Mouse (Mus musculus) lung, embryonic 16.5 days (tissue): Measurements from ENCODE around the gene Mybl2. TPM values are rescaled to one million over a fixed set of nuclear protein-coding genes. Genes with fewer than 3 reads are reported as not detected.
"Not testable (repeated sequence)": the region's sequence is repeated elsewhere in the genome, so short reads cannot be mapped to it uniquely, and the experiment has no call there.

Experiments used
- ATAC-seq: fragments of 200-750 bp; cut with Nextera tagmentation; 2 replicates; pipeline ENCODE4 v1.8.0; 2017; ENCODE audit warnings: low read depth, mild to moderate bottlenecking, moderate library complexity
- H3K27ac ChIP-seq: fragments of 300-500 bp; sonication (generic); 2 replicates; pipeline ENCODE4 v1.5.1; 2014; ENCODE audit warnings: mild to moderate bottlenecking, control low read depth, low read length
- H3K27me3 ChIP-seq: fragments of 300-500 bp; sonication (generic); 2 replicates; pipeline ENCODE4 v1.6.1; 2014; ENCODE audit warnings: low read depth, low read length, mixed read lengths; ENCODE audit not compliant: control insufficient read depth, insufficient read depth
- H3K36me3 ChIP-seq: fragments of 300-500 bp; sonication (generic); 2 replicates; pipeline ENCODE4 v1.6.1; 2014; ENCODE audit warnings: low read length; ENCODE audit not compliant: control insufficient read depth, insufficient read depth
- H3K4me1 ChIP-seq: fragments of 300-500 bp; sonication (generic); replicated peaks from 2 replicates; pipeline ENCODE4 v1.6.1; 2014; ENCODE audit warnings: low read length, mixed read lengths; ENCODE audit not compliant: control insufficient read depth, insufficient read depth
- H3K4me2 ChIP-seq: fragments of 300-500 bp; sonication (generic); 2 replicates; pipeline ENCODE4 v1.6.1; 2014; ENCODE audit warnings: low read depth, low read length, control low read depth
- H3K4me3 ChIP-seq: fragments of 300-500 bp; sonication (generic); 2 replicates; pipeline ENCODE4 v1.5.1; 2014; ENCODE audit warnings: mild to moderate bottlenecking, low read length, control low read depth
- H3K9ac ChIP-seq: fragments of 300-500 bp; sonication (generic); 2 replicates; pipeline ENCODE4 v1.6.1; 2014; ENCODE audit warnings: low read length, control low read depth
- H3K9me3 ChIP-seq: fragments of 300-500 bp; sonication (generic); 2 replicates; pipeline ENCODE4 v1.6.1; 2016; ENCODE audit warnings: low read length; ENCODE audit not compliant: control insufficient read depth
- WGBS: fragments of 180-500 bp; shearing (Covaris S2); extraction: QIAGEN DNeasy Blood & Tissue Kit; methylation state at CpG from one replicate; pipeline ENCODE4 v1.1.7; 2014; 5-methylcytosine and 5-hydroxymethylcytosine counted together
- polyA plus RNA-seq: library from polyadenylated mRNA; unstranded; fragments of >200 nt; fragmentation: Nextera tagmentation; extraction: Ambion mirVana; gene quantifications from 2 replicates; pipeline ENCODE4 v1.2.1, GENCODE M21; 2015

Mybl2 gene
- polyA plus RNA-seq, 1 experiment from 2014 or later: 25.6 TPM

- Histone ChIP-seq H3K4me2 (no peak overlapping the region), H3K4me1 (peaks cover 20% of the 10 kb centered on the region), H3K27ac (no peak overlapping the region), H3K27me3 (no peaks in the 10 kb centered on the region), H3K36me3 (peaks cover 5% of the 10 kb centered on the region), H3K4me3 (no peak overlapping the region), H3K9ac (no peak overlapping the region), H3K9me3 (no peaks in the 10 kb centered on the region)
- ATAC-seq: no peak
- WGBS: 71% methylated on average over 1 of the region's 1 CpGs
Measured at GRCm38 (mm10) chr2:163051691-163052090, 2.8 kb upstream of the Mybl2 start.

GRCm38 (mm10) chr2:163052101-163052500 is 2.4 kb upstream of the Mybl2 start:
- H3K27me3 ChIP-seq: no peaks in the 10 kb centered on the region
- no peak overlapping the region for H3K9ac ChIP-seq
- ATAC-seq: no peak
- no peak overlapping the region for H3K4me2 ChIP-seq
- 28% methylated on average over 4 of the region's 4 CpGs for WGBS
- H3K27ac ChIP-seq: no peak overlapping the region
- peaks cover 1% of the 10 kb centered on the region for H3K36me3 ChIP-seq
- H3K4me3 ChIP-seq: no peak overlapping the region
- peaks cover 24% of the 10 kb centered on the region for H3K4me1 ChIP-seq
- H3K9me3 ChIP-seq: no peaks in the 10 kb centered on the region

DNA sequence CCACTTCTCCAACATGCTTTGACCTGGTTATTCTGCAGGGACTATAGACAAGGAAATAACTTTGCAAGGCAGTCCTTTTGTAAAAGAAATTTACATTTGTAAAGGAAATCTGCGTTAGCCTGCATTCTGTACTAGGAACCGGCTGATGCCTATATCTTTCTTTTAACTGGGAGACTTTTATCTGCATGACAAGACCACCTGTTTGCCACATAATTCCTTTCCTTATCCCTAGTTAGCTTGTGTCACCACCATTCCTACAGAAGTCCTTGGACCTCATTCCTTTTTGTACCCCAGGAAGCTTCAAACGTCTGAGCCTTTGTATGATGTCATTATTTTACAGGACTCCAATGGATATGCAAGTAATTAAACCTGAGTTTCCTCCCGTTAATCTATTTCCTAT is 1.7 kb upstream of the Mybl2 start:
- no peak for ATAC-seq
- WGBS: 76% methylated on average over 4 of the region's 4 CpGs
- H3K4me1 ChIP-seq: peaks cover 24% of the 10 kb centered on the region
- H3K27me3 ChIP-seq: no peaks in the 10 kb centered on the region
- H3K9me3 ChIP-seq: no peaks in the 10 kb centered on the region
- H3K4me2 ChIP-seq: no peak overlapping the region
- no peak overlapping the region for H3K4me3 ChIP-seq
- H3K9ac ChIP-seq: no peak overlapping the region
- no peak overlapping the region for H3K27ac ChIP-seq
- H3K36me3 ChIP-seq: no peaks in the 10 kb centered on the region

GRCm38 (mm10) chr2:163054891-163055494 is 506 bp downstream of the Mybl2 start:
- ATAC-seq: peak; percentile 15
- H3K4me1 ChIP-seq: peaks cover 24% of the 10 kb centered on the region
- H3K27me3 ChIP-seq: no peaks in the 10 kb centered on the region
- peak overlapping the region; percentile 82 for H3K4me3 ChIP-seq
- WGBS: 0% methylated on average over 28 of the region's 38 CpGs
- H3K36me3 ChIP-seq: no peaks in the 10 kb centered on the region
- peak overlapping the region; percentile 79 for H3K9ac ChIP-seq
- no peak overlapping the region for H3K27ac ChIP-seq
- peak overlapping the region; percentile 99 for H3K4me2 ChIP-seq
- no peaks in the 10 kb centered on the region for H3K9me3 ChIP-seq

DNA sequence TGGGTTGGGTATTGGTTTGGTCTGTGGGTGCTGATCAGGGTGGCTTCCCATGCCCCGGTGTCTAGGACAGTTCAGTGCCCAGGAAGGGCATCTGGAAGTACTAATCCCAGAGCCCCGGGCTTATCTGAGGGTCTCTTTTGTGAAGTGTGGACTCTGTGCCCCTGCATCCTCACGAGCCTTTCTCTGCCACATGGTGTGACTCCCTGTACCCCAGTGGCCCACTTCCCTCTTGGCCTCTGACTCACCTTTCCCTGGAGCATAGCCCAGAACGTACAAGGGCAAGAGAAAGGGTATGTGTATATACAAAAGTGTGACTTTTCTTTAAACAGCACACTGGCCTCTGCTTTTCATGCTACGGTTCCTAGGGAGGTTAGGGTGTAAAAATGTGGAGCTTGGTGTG is 1.2 kb downstream of the Mybl2 start:
- H3K4me3 ChIP-seq: peak overlapping the region; percentile 82
- ATAC-seq: no peak

DNA sequence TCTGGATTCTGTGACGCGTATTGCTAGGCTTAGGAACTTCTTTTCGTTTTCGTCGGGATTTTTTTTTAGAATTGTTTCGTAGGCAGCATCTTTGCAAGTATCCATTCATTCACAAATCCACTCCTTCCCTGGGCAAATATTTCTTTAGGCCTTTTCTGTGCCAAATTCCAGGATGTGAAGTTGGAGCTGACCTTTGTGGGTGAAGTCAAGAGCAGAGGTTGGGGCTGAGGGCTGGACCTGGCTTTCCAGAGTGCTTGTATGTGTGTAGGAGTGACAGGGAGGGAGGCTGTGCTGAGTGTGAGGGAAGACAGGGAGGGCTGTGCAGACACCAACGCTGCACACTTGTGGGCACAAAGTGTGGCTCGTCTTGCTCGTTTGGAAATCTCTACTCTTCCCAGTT is 2.1 kb downstream of the Mybl2 start:
- Histone ChIP-seq H3K9ac (0 out of 2 replicates have a peak overlapping the region, but pooled peaks have one; percentile 15), H3K4me3 (no peak overlapping the region), H3K36me3 (no peaks in the 10 kb centered on the region), H3K27me3 (no peaks in the 10 kb centered on the region), H3K9me3 (no peaks in the 10 kb centered on the region), H3K4me1 (peaks cover 24% of the 10 kb centered on the region), H3K4me2 (peak overlapping the region; percentile 18; the same call in 1 of the 2 replicates), H3K27ac (no peak overlapping the region)
- 67% methylated on average over 9 of the region's 9 CpGs for WGBS
- ATAC-seq: no peak

More for the DNA sequence above, 1.2 kb downstream of the Mybl2 start:
- Histone ChIP-seq H3K27me3 (no peaks in the 10 kb centered on the region), H3K27ac (no peak overlapping the region), H3K9ac (peak overlapping the region; percentile 79), H3K4me1 (peaks cover 24% of the 10 kb centered on the region), H3K36me3 (no peaks in the 10 kb centered on the region), H3K9me3 (no peaks in the 10 kb centered on the region), H3K4me2 (peak overlapping the region; percentile 99)
- 12% methylated on average over 5 of the region's 5 CpGs for WGBS

GRCm38 (mm10) chr2:163058981-163059380 is 4.5 kb downstream of the Mybl2 start:
- H3K4me2 ChIP-seq, H3K9ac ChIP-seq, H3K4me3 ChIP-seq, H3K27me3 ChIP-seq, H3K9me3 ChIP-seq, H3K36me3 ChIP-seq, H3K27ac ChIP-seq, ATAC-seq: not testable (repeated sequence)
- H3K4me1 ChIP-seq: peaks cover 21% of the 10 kb centered on the region
- 94% methylated on average over 6 of the region's 7 CpGs for WGBS

DNA sequence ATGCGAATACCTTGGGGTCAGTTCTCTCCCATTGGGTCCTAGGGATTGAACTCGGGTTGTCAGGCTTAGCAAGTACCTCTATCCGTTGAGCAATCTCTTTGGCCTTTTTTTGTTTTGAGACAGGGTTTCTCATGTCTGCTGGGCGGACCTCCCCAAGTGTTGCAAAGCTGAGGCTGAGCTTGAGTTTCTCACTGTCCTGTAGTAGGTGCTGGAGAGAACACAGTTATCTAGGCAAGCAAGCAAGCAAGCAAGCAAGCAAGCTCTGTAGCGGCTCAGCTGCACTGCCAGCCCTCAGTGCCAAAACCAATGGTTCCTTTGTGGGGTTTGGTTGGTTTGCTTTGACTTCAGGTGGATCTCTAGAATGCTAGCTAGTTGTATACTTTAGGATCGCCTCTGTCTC is 6.1 kb downstream of the Mybl2 start:
- H3K9me3 ChIP-seq: no peaks in the 10 kb centered on the region
- H3K36me3 ChIP-seq: peaks cover 4% of the 10 kb centered on the region; the same call in 1 of the 2 replicates
- 82% methylated on average over 6 of the region's 6 CpGs for WGBS
- no peak overlapping the region for H3K4me2 ChIP-seq
- H3K4me3 ChIP-seq: no peak overlapping the region
- H3K27me3 ChIP-seq: no peaks in the 10 kb centered on the region
- no peak overlapping the region for H3K9ac ChIP-seq
- no peak for ATAC-seq
- no peak overlapping the region for H3K27ac ChIP-seq
- peaks cover 14% of the 10 kb centered on the region for H3K4me1 ChIP-seq

DNA sequence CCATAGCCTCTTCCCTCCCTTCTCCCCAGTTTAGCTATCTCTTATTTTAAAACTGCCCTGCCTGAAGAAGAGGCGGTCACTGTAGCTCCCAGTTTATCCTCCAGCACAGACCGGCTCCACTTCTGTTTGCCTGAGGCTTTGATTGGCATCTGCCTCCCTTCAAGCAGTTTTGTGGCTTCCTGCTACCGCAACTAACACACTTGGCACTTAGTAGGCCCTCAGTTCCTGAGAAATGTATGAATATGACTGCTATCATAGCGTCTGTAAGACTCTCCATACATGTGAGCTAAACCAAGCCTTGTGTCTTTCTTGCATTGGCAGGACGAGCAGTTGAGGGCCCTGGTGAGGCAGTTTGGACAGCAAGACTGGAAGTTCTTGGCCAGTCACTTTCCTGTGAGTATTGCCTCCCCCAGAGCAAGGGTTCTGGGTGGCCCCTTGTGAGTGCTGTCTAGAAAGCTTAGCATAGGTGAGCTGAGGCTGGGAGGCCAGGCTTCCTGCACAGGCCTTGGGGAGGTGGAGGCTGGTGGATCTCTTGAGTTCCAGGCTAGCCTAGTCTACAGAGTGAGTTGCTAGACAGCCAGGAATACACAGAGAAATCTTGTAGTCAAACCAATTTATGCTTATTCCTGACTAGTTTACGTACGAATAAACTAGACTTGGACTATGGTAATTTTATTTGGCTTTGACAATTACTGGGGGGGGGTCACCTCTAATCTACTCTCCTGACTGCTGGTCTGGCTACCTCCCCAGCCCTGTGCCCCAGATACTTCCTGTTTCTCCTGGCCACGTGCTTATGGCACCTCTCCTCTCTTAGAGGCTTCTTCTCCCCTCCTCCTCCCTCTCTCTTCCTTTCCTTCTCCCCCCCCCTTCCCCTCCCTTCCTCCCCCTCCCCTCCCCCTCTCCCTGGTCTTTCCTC is 7.0 kb downstream of the Mybl2 start:
- H3K9ac ChIP-seq: no peak overlapping the region
- WGBS: 75% methylated on average over 8 of the region's 8 CpGs
- ATAC-seq: no peak
- H3K27me3 ChIP-seq: no peaks in the 10 kb centered on the region
- H3K4me3 ChIP-seq: no peak overlapping the region
- H3K4me2 ChIP-seq: no peak overlapping the region
- H3K27ac ChIP-seq: no peak overlapping the region
- peaks cover 7% of the 10 kb centered on the region for H3K4me1 ChIP-seq
- H3K36me3 ChIP-seq: peaks cover 7% of the 10 kb centered on the region; the same call in 1 of the 2 replicates
- no peaks in the 10 kb centered on the region for H3K9me3 ChIP-seq
